Mouse (Mus musculus): ENCODE results near the gene Clec4f.
A peak's percentile ranks its signal among the peaks of the same experiment; 100 is the strongest.
"Not testable (repeated sequence)": the region's sequence is repeated elsewhere in the genome, so short reads cannot be mapped to it uniquely, and the experiment has no call there.

The Clec4f gene

DNA sequence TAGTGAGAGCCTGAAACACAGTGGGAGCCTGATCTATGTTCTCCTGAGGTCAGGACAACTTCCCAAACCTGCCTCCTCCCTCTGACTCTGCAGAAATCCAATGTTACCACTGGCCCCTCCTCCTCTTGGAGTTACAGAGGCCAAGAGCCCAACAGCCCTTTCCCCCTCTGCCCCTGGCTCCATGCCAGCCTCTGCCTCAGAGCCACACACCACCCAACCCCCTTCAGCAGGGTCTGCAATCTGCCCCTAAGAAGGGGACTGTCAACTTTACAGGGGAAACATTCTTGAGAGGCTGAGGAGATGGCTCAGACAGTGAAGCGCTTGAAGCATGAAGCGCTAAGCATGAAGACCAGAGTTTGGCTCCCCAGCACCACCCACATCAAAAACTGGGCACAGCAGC lies at the start of gene Clec4f:
Clec4f (minus strand) TSS at position 101 of the 400 bp plus-strand sequence.
- no peak for DNase-seq

DNA sequence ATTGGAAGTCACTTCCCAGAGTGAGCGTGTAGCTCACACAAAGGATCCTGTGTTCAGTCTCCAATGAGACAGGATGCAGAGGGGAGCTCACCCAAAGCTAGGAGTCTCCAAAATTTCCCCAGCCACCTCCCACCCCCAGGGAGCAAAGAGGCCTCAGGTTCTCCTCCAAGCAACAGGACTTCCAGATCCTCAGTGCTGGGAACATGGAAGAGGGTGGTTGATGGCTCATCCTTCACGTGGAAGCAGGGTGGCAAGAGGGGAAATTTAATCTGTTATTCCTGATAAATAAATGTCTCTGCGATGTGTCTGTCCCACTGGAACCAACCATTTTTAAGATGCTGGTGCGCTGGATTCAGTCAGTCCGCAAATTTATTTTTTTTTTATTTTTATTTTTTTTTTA lies 48.7 kb upstream of the Clec4f start:
- no peak for DNase-seq

DNA sequence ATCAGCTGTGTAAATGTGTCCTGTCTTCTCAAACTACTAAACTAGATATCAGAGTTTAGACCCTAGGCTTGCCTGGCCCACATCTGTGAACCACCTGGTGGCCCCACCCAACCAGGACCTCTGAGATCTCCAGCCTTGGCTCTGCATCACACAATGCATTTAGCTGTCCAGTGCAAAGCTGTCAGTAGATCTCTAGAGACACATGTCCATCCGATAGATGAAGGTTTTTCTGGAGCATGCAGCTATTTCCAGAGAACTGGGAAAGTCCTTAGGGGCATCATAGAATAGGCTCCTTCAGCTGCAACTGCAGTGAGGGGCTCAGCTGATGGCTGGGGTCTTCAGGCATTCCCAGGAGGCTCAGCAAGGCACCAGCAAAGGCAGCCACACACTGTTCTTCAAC lies 48.3 kb upstream of the Clec4f start:
- no peak for DNase-seq

DNA sequence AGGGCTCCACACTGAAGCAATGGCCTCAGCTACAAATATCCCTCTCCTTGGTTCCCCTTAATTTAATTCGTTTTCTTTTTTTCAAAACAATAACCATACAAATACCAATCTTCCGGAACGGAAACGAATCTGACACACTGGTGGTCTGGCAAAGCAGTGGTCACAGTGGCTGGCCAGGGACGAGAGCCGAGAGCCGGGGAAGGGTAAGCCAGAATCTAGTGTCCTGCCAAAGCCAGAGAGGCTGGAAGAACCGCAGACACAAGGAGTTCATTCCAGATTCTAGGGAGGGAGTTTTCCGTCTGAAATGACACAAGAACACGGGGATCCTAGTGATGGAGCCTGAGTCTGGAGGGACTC lies 47.7 kb upstream of the Clec4f start:
- no peak for DNase-seq

DNA sequence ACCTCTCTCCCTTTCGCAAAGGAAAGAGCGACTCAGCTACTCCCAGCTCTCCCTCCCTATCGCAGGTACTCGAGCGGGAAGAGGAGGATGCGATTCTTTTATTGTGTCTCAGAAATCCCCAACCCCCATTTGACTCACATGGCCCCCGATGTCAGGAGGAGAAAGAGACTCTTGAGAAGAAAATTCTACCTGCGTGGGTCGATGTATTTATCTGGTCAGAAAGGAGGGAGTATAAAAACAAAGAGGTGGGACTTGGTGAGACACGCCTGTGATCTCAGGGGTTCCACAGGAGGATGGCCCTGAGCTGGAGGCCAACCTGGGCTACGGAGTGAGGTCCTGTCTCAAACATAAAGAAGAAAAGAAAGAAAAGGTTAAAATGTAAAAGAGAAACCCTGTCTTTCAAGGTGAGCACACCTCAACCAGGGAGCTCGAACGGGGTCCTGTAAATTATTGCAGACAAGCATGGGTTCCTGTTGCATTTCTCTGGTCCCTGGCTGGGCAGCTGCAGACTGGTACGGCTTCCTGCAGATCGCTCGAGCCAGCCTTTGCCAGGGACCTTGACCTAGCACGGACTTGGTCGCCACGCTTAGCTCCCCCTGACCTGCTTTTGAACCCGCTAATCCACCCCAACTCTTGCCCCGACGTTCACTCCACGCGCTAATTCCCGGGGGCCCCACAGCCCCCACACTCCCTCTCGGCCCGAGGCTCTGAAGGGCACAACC lies 47.2 kb upstream of the Clec4f start:
- DNase-seq: no peak

DNA sequence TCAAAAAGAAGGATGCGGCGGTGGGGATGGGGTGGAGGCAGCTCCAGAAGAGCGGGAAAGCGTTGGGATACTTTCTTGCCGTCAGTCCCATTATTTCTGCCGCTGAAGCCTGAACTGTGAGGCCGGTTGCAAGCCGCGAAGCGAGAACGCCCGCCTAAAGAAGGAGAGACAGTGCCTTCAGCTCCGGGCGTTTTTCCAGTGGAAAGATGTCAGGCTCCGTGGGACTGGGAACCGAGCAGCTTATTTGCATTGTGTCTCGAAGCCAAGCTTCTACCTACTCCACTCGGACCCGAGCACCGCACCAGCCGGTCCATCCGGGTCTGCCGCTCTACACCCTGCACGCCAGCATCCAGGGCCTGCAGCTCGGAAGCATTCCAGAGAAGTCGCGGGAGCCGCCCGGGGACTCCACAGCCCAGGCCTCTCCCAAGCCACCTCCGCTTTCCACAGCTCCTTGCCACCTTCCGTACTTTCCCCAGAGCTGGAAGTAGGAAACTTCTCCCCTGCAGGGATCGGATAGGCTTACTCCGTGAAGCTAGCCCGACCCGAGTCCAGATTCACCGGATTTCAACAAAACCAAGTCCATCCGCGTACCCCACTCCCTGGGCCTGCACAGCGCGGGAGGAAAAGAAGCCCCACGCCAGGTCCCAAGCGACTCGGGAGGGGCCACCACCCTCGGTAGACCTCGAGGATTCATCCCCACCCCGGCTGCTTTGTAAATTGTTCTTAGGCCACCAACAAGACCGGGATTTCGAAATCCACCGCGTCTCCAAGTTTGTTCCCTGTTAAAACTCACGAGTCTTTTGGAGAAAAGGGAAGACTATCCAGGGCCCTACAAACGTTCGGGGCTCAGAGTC lies 46.4 kb upstream of the Clec4f start:
- no peak for DNase-seq

DNA sequence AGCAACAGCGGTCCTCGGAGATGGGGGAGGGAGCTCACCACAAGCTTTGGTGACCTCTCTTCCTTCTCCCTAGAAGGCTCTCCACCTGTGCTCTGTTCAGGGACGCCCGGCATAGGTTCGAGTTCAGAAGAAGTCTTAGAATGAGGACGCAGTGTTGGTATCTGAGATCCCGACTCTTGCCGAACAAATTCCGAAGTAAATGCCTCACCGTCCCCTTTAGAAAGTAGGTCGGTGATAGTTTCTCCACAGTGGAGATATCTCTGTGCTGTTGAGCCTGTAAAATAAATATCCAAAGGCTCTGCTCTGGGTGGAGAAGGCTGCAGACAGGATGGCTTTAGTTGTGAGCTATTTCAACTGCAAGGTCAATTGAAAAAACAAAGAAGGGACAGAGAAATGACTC lies 45.0 kb upstream of the Clec4f start:
- no peak for DNase-seq

DNA sequence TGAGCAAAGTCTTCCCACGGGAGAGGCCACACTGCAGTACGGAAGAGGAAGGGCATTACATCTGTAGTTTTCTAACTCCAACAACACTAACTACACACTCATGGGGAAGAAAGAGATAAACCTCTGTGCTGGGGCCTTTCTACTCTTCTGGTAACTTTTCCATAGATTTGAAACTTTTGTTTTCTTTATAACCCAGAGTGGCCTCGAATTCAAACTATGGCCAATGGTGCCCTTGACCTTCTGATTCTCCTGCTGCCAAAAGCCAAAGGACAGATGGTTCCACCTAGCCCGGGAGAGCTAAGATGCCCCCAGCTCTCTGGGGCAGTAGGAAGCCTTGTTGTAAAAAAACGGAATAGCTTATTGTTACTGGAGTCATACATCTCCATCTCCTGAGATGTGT lies 44.0 kb upstream of the Clec4f start:
- no peak for DNase-seq

DNA sequence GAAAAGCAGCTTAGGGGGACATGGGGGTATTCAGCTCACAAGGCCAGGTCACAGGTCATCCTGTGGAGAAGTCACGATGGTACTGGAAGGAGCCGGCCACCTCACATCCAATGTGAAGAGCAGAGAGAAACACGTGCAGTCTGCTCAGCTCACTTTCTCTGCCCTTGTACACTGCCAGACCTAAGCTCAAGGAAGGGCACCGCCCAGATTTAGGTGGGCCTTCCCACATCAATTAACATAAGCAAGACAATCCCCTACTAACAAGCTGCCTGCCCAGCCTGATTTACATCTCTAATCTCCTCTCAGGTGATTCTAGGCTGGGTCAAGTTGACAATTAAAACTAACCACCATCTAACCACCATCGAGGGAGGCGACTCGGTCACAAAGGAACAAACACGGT lies 41.9 kb upstream of the Clec4f start:
- no peak for DNase-seq

DNA sequence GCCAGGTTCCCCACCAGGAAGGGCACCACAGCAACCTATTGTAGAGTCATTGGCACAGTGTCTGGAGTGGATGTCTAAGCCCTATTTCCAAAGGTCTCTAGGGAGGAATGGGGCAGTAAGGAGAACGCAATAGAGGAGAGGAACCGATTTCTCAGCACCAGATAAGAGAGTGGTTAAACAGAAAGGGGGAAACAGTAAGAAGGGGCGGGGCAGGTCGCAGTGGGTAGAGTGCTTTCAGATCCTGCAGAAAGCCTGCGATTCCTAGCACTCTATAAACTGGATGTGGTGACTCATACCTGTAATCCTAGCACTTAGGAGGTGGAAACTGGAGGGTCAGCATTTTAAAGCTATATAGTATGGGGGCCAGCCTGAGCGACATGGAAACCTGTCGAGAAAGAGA lies 40.7 kb upstream of the Clec4f start:
- no peak for DNase-seq

DNA sequence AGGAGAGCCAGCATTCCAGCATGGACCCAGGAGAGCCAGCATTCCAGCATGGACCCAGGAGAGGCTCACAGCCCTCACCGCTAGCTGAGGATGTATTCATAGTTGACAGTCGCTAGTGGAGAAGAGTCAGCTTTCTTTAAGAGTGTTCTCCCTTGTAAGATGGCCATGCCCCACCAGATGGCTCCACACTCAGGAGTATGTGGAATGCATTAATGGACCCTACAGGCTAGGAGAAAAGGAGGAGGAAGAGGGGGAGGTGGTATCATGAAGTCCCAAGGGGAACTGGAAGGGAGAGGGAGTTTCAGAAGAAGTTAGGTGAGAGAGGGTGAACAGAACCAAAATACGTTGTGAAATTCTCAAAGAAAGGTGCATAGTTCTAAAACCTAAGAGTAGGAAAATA lies 39.7 kb upstream of the Clec4f start:
- DNase-seq: no peak

DNA sequence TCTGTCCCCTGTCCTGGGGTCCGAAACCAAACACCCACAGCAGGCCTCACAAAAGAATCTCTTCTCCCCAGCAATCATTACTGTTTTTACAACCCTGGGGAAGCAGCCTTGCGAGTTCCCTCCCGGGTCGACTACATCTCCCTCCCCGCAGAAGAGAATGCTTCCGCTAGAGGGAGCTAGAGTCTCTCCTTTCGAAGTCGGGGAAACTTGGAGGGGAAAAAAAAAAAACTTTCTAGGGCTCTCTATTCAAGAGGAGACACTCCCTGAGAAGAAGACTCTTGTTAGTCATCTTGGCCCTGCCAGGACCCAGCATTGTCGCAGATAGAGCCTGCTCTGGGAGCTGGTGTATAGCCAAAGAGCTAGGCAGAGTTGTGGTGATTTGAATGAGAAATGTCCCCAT lies 37.8 kb upstream of the Clec4f start:
- peak in 1 of 2 experiments; percentile 36 for DNase-seq

DNA sequence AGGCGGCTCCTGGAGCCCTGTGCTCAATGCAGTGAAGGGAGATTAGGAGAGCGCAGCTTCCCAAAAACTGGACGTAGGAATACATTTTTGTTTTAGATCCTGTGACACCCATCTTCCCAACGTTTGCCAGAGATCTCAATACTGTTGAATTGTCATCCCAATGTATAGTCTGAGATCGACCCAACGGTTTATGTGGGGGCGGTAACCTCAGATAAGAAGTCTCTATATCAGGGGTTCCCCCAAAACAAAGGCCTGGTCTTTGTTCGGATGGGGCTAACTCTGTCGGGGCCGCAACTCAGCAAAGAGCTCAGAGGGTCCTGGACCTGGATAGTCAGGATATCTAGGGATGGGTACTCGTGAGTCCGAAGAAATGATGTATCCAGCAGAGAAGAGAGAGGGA lies 37.0 kb upstream of the Clec4f start:
- DNase-seq: no peak

DNA sequence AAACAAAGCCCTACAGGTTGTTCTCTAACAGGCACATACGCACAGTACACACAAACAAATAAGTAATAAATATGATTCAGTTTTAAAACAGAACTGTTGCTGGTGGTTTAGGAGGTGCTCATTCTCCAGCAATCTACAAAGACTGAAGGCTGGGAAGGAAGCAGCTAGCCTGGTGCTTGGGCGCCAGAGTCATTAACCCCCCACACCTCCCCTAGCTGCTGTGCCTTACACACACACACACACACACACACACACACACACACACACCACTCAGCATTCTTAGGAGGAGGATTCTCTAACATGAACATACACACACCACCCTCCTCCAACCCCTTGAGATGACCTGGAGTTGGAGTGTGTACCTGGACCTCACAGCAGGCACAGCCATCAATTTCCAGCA lies 34.9 kb upstream of the Clec4f start:
- DNase-seq: no peak

DNA sequence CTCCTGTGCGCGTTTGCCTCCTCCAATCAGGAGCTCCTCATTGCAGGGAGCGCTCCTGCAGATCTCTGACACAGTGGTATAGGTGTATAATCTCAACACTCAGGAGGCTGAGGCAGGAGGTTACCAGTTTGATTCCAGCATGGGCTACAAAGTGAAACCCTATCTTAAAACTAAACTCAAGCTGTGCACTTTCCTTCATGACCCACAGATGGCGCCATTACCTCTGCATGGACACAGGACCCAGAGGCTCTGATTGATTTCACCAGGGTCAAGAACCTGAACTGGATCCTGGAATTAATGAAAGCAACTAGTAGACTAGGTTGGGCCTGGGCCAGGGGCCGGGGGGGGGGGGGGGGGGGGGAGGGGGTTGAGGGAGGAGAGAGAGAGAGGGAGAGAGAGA lies 34.3 kb upstream of the Clec4f start:
- DNase-seq: peak; percentile 31

DNA sequence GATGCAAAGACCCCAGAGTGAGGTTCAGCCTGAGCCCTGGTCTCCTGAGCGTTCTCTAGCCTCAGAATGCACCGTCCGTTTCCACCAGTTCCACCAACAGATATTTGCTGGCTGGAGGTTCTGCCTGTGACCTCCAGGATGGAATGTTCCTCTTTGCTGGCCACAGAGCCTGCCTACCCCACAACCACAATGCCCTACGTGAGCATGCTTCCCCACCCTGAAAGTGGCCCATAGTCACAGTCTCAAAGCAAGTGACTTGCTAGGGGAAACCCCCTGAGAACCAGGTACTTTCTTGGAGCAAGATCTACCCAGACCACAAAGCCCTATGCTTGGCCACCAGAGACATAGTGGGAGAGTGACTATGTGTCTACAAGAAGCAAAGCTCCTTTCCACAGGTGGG lies 33.4 kb upstream of the Clec4f start:
- DNase-seq: no peak

DNA sequence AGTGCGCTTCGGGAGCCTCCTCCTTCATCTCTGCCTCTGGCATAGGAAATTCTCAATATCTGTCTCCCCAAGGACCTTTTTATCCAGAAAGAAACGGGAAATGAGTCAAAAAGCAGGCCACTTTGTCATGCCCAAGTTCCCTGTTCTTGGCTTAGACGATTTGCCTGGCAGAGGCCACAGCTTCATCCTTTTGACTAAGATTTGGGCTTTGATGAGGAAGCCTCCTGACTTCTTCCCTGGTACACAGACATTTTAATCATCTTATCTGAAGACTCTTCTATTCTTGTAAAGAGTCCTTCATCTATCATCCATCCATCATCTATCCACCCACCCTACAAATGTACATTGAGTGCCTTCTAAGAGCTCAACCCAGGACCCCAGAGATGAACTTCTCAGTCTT lies 21.8 kb upstream of the Clec4f start, which contains the start of gene Cd207:
Cd207 (minus strand) TSS at position 101 of the 400 bp plus-strand sequence.
- no peak for DNase-seq

DNA sequence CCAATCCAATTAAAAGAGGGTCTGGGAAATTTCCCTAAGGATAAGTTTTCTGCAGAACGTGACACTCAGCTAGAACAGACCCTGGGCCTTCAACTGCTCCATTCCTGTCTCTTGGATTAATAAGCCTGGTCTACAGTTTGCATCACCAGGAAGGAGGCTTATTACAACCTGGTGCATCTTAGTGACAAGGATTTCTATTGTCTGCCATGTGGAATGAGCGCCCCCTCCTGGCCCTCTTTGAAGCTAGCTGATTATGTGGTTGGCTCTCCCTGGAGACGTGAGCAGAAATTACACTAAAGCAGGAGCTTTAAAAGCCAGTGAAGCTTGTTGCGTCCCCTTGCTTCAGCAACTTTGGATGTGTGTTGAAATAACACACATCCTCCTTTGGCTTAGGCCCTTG lies 17.4 kb upstream of the Clec4f start:
- DNase-seq: peak; percentile 33 to 60

DNA sequence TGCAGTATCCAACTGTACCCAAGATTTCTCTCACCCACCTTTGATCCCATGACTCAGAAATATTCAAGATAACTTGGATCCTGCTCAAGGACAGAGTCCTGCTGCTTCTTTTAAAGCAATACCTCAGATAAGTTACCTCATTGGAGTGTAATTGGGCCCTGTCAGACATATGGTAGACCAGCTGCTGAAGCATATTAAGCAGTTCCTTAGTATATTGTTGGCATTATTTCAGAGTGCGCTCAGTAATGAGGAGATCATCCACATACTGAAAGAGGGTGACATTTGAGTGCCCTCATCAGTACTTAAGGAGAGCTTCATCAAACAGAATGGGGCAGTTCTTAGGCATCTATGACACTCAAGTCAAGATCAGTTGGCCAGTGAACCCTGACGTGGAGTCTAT lies 9.0 kb upstream of the Clec4f start:
- DNase-seq: no peak

DNA sequence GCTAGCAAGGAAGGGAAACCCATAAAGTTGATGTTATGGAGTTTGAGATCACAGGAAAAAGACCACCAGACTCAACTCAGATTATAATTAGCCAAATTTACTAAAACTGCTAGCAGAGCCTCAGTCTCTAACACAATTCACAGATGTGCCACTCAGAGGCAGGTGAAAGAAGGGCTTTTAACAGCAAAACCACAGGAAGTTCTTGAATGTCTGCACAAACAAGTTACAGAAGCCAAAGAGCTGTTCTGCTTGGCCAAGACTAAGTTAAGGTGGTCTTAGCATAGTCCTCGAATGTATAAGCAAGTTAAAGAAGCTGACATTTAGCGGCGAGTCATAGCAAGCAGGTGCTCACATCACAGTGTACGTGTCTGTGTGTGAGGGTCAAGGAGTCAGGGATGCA lies 4.8 kb upstream of the Clec4f start:
- DNase-seq: no peak

DNA sequence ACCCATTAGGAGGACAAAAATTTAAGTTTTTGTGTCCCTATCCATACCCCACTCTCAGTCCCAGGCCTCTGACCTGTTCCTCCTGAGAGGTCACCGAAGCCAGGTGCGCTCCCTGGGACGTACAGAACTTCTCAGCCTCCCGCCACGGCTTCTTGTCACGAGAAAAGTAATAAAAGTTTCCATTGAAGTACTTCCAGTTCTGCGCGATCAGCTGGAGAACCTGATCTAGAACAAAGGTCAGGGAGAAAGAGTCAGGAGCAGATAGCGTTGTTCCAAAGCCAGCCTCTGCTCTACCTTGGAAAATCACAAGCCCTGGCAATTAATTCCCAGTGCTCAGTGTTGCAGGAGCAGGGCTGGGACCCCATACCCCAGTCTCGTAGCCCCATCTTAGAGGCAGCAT lies 9.3 kb downstream of the Clec4f start:
- DNase-seq: no peak

DNA sequence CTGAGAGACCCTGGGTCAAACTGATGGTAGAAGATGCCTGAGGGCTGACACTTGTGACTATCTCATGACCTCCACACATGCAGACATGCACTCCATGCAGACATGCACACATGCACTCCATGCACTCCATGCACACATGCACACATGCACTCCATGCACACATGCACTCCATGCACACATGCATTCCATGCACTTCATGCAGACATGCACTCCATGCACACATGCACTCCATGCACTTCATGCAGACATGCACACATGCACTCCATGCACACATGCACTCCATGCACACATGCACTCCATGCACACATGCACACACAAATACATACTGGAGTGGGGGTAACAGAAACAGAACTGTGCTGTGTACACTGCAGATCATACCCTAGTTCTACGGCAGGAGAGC lies 20.7 kb downstream of the Clec4f start:
- DNase-seq: no peak

DNA sequence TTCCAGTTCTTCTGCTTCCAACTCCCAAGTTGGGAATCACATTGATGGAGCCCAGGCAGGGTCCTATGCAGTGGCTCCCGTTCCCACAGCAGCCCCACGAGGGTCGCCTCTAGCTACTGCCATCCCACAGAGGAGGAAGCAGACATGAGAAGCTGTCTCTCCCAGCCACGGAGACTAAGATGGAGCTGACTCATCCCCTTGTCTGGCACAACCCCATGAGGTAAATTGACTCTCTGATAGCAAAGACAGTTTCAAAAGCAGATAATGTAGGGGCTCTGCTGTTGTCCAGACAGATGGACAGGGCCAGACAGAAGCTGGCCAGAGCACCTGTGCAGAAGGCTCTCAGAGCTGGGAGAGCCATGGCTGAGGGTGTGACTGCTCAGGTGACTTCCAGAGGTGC lies 21.4 kb downstream of the Clec4f start:
- not testable (repeated sequence) for DNase-seq

DNA sequence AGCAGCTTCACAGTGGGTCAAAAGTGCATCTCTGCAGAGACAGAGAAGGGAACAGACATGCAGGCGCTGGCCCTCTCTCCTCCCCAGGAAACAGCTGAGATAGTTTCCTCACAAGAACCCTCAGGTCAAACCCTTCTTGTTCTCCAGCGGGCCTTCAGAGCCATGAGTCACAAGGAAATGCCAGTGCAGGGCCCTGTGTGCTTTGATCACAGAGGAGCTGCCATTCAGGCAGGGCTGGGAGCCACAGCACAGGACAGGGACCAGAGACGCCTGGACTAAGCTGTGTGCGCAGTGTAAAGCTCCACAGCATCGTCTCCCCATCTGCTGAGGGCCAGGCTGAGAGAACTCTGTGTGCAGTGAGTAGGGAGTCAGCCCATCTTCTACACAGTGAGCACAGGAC lies 21.9 kb downstream of the Clec4f start:
- not testable (repeated sequence) for DNase-seq

DNA sequence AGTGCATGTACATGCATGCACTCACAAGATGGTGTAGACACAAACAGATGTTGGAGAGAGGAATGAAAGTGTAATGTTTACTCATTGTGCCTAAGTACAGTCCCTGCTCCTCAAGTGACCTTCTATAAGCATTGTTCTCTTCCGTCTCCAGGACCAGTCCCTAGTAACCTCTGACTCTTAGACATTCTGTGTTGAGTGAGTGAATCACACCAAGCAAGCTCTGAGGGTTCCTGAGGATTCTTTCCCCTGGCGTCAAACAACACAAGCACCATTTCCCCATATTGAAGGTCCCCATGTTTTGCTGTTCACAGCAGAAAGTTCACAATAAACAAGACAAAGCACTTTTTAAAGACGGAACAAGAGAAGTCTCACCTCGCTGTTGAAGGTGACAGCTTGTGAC lies 24.2 kb downstream of the Clec4f start:
- no peak for DNase-seq

Data from lung, adult 18-20 months (tissue).